Mouse (Mus musculus): ENCODE measurements around the gene Lrsam1.

DNA sequence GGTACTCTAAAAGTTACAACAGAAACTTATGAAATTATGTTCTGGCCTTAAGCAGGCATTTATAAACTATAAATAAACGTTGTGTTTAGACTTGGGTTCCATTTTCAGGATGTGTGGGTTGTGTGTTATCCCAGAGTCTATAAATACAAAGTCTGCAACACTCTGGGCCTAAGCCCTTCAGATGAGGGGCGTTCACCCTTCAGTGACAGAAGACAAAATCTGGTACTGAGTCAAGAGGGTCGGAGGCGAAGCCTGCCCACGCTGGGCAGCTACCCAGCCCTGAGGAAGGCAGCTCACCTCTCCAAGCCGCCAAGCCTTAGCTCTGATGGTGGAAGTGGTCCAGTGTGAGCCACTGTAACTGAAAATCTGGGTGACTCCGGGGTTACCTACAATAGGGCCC lies 40.7 kb upstream of the Lrsam1 start:
- no peak for TF ChIP-seq CTCF (IDR thresholded peaks at IDR 0.05; ENCODE audit: borderline replicate concordance, insufficient read depth, low read depth, low read length)
- no peak for TF ChIP-seq POLR2A (IDR thresholded peaks at IDR 0.05; ENCODE audit: borderline replicate concordance, insufficient read depth, low read length)

Measured in cerebellum, adult 2 months (tissue).